Mouse (Mus musculus) lung, postnatal 36 days (tissue): Measurements from ENCODE around the gene Ubtd1.

Experiments
- DNase-seq: peaks from one replicate; pipeline ENCODE4 v3.0.0; 2022; ENCODE audit warnings: mixed read lengths

The Ubtd1 gene

DNA sequence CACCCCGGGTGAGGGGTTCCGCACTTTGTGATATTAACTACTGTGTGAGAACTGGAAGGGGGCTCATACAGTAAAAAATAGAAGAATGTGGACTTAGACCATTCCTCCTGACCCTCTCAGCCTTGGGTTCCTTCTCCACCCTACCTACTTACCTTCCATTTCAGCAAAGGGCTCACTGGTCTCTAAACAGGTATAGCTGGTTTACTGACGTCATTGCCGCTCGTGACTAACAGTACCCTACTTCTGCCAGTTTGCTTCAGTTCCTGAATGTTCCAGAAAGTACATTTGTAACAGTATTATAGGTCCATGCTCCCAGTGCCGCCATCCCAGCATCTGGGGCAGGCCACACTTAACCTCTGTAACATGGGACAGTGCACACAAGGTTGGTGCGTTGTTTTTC is 12.5 kb downstream of the Ubtd1 start:
- DNase-seq, result peak; percentile 46

DNA sequence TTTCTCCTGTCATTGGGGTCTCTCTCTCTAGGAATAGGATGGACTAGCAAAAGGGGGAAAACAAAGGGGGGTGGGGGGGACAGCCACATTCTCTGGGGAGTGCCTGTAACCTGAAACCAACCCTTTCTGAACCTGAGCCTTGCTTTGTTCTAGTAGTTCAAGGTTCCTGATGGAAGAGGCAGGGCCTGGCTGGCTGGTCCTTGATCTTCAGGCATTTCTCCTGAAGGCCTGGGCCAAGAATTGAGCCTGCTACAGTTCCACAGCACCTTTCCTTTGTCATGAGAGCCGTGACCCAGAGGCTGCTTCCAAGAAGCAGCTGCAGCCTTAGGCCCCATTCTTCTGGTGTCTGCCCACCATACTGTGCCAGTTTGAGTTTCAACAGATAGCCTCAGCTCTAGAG is 13.9 kb downstream of the Ubtd1 start:
- DNase-seq, result no peak

DNA sequence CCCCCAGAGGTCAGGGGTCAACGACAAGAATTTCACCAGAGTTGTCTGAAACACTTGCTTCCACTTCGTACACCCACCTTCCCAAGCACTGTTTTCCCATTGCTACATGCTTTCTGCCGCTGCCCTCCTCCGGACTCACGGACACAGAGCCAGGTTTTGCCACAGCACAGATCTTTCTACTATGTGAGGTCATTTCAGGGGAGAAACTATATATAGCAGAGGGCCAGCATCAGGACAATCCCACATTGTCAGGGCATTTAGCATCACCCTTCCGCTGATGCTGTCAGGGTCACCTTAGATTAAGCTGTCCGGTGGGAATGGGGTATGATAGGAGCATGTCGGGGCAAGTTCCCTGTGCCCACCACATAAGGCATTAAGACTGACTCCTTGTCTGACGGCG is 15.5 kb downstream of the Ubtd1 start:
- DNase-seq, result no peak

DNA sequence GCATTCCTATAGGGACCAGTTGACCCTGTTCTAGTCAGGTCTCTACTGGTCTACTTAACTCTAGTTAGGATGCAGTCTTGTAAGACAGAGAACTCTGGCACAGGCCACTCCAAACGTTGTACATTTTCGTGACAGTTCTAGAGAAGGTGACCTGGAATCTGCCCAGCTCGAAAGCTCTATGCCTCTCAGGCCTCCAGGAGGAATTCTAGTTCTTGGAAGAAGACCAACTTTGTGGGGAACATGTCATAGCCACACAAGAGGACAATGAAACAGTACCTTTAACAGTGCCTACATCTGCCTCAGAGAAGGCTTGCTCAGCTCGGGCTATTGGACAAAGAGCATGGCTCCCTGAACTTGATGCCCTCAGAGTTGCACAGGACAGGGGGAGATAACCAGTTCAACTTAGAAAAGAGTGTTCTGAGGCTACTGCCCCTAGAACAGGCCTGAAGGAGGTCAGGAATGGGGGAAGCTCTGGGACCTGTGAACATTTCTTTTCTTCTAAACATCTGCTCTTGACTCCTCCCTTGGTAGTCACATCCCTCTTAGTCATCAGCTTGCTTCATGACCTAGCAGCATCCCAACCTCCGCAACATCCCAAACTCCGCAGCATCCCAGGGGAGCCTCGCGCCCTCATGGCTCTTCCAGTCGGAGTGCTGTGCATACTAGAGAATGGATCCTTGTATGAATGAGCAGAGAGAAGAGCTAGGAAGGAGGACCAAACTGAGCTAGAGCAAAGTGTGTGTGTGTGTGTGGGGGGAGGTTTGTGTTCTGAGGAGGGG is 17.4 kb downstream of the Ubtd1 start:
- DNase-seq, result no peak

DNA sequence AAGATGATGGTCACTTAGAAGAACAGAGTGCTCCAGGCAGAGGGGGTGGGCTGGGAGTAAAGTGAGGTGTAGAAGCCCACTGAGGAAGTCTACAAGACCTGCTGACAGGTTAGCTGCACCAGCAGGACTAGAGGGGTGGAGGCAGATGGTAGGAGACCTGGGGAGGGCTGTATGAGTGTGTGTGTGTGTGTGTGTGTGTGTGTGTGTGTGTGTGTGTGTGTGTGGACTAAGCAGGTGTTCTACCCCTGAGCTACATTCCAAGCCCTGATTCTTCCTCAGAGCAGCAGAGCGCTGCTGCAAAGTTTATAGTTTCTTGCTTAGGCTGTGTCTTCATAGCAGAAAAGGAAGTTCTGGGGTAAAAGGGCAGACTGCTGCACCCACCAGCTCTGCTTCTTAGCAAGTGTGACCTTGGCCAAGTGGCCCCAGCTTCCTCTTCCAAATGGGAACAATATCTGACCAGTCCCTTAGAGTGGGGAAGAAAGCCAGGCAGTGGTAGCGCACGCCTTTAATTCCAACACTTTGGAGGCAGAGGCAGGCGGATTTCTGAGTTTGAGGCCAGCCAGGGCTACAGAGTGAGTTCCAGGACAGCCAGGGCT is 18.2 kb downstream of the Ubtd1 start:
- peak; percentile 63 for DNase-seq

DNA sequence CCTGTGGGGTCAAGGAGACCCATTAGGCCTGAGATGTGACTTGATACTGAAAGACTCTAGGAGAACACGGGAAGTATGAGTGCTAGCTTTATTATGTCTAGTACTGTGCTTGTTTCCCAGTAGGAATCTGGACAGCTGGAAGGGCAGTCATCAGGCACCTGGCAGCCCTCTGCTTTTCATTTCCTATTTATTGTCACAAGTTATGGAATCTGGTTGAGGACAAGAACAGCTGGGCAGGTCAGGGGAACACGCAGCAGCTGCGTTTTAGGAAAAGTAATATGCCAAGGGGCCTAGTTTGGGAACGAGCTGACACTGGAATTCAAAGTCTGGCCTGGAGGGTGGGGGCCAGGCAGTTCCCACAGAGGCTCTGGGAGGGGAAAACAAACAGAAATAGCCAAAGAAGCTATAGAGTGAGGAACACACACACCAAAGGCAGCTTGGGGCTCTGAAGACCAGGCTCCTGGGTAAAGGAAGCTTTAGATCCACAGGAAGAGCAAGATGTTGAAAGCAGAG is 18.9 kb downstream of the Ubtd1 start:
- DNase-seq, result peak; percentile 37

DNA sequence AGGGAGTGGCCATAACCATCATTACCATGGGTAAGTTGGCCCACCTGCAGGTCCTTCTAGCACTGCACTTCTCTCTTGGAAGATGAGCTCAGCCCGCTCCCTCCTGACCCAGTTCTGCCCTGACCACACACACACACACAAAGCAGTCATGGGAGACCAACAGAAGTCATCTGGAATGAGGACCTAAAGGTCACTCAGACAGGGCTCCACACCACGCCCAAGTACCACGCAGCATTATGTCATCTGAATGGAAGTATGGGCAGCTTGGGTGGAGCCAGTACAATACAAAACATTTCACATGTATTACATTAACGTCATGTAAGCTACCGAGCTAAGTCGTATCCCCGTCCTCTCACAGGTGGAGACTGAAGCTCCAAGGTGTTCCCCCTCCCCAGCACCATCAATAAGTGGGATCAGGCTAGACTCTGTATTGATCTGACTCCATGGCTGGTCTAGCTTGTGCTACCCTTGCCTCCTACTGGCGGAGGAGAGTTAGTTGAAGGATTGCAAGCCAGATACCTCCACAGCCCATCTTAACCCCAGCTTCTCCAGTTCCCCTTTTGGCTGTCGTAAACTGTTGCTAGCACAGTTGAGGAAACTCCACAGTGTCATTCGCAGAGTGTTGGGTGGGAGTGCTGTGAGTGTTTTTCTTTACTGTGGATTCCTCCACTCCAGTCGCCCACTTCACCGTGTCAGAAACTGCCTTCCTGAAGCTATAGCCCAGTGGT is 19.9 kb downstream of the Ubtd1 start:
- peak; percentile 70 for DNase-seq

DNA sequence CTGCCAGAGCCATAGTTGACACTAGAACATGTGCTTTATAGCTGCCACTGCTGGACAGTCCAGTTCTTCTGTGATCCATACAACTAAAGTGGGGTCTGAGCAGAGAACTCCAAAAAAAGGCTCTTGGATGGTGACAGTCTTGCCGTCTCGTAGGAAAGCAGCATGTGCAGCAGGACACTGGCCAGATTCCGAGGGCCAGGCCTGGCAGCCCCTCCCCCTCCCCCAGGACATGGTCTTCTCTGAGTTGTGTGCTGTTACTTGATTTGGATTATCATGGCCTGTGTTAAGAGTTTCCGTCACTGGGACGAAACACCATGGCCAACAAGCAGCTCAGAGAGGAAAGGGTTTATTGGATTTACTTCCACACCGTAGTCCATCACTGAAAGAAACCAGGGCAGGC is 22.7 kb downstream of the Ubtd1 start:
- DNase-seq, result no peak

DNA sequence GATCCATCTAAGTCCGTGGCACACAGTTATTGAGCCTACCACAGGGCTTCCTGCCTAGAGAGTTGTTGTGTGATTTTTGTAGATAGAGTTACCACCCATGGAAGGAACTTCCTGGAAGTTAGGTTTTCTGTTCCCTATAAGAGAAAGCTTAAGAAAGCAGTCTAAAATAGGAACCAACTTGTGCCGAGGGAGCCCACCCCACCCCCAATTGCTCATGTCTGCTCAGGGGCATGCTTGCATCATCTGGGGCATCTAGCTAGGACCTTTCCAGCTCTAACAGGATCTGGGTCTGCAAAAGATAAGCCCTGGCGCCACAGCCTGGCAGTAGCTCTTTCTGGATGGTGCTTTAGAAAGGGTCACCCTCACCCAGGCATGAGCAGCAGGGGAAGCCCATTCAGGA is 24.1 kb downstream of the Ubtd1 start:
- peak; percentile 64 for DNase-seq

DNA sequence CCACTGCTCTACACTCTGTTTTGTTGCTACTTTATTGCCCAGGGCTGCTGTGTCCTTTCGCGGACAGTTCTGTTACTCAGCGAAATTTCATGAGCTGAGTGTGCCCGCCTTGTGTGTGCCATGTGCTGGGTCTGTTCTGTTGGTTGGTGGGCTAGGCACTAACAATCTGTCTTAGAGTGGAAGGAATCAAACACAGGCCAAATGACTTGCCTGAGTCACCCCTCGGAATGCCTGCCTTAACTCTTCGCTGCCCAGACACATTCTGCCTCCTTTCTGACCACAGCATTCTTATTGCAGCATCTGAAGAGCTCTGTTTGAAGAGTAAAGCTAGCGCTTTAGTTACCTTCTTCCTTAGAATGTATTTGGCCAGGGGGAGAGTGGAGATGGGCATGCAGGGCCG is 25.0 kb downstream of the Ubtd1 start:
- no peak for DNase-seq

DNA sequence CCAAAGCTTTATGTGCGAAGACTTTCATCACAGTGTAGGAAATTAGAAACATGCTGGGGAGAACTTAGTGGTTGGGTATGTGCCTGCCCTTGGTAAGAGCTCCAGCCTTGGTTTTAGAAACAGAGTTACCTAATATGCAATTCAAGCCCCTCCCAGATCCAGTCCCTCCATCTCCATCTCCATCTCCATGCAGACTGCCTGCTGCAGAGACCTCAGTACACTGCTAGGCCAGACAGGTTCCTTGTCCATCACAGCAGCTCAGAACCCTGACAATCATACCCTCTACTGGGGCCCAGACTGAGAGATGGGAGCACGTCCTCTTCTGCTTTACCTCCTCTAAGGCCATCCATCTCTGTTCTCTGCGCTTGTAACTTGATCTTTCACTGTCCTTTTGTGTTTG is 27.0 kb downstream of the Ubtd1 start:
- DNase-seq, result no peak

DNA sequence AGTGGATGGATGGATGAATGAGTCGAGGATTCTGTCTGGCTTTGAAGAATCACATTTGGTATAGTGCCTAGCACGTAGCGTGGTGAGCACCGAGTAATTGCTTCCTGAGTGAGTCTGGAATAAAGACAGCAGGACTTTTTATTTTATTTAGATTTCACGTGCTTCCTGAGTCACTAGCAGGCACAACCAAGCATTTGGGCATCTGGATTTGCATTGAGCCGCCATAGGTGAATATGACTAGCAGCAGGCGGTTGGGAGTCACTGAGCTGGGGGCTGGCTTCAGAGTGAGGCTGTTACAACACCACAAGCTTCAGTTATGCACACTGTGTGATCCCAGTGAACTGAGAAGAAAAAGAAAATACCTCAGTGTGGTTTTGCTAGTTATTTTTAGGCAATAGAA is 27.5 kb downstream of the Ubtd1 start:
- no peak for DNase-seq

DNA sequence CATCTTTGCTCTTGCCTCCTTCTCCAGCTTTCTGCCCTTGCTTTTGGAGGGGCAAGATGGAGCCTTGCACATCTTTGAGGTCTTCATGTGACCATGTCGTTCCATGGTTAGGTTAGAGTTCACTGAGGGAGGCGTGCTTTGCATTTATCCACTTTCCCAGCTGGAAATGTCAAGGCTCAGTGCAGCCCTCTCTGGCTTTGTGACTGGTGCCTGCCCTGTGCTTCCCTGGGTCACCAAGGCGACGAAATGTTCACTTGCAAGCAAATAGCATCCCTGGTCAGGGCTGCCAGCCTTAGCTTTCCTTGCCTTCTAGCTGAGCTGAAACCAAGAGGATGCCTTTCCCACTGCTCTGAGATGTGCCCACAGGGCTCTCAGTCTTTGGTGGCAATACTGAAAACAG is 28.9 kb downstream of the Ubtd1 start:
- DNase-seq, result no peak

DNA sequence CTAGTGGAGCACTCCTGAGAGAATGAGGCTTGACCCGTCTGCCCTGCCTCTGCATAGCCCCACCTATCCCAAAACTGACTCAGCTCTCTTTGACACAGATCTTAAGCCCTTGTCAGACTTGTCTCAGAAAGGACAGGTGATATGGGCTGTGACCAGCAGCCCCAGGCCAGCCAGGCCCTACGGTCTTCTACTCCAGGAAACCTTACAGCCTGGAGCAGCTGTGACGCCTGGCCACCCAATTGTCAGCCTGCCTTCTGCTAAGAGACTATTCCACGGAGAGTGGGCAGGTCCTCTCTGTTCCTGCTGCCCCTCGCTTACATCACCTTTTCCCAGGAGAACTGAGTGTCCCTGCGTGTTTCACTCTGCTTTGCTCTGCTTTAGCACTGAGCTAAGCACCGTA is 29.6 kb downstream of the Ubtd1 start:
- DNase-seq, result no peak

DNA sequence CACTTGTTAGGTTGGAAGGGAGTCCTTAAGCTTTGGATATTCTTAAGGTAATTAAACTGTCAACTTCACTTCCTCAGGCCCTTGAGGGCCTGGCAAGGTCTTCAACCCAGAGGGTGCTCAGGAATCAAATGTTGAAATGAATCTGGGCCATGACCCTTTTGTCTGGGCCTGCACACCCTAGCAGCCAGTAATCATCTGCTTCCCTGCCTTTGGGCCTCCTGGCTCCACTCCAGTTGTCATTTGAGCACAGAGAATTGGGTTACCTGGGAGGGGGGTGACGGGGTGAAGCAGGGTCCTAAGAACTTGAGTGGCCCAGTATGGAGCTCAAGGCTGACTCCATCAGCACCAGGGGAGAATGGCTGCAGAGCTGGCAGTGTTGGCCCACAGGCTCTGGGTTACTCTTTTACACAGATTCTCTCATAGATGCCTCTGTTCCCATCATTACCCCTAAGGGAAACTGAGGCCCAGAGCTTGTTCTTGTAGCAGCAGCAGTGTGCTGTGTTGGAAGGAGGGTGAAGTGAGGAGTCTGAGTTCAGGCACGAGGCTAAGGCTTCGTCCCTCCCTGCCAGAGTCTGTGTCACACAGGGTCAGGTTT is 32.8 kb downstream of the Ubtd1 start:
- no peak for DNase-seq

DNA sequence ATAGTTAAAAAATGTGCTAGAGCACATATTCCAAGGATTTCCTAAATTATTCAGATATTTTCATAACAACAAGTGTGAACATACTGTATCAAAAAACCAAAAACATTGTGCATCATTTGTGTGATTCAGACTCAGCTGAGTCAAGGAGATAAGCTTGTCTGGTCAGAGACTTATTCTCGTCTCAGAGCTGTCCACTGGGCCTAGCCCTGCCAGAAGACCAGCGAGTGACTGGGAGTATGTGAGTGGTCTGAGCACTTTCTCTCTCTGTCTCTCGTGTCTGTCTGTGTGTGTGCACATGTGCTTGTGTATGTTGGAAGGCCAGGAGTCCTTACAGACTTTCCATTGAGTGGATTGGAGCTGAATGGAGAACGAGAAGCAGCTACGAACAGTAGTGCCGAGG is 33.4 kb downstream of the Ubtd1 start:
- DNase-seq, result no peak

DNA sequence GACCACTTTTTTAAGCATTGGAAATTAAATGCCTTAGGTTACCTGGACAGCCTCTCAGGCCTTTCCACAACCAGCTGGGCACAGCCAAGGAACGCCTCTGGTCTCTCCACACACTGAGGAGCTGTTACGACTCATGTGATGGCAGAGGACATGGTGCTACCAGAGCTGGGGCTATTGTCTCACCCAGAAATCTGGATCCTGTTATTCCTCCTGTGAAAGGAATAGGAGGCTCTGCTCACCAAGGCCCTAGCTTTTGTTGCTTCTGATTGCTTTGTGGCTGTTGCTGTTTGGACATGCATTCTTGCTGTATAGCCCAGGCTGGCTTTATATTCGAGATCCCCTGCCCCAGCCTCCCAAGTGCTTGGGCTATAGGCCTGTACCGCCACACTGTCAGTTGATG is 34.7 kb downstream of the Ubtd1 start:
- no peak for DNase-seq

DNA sequence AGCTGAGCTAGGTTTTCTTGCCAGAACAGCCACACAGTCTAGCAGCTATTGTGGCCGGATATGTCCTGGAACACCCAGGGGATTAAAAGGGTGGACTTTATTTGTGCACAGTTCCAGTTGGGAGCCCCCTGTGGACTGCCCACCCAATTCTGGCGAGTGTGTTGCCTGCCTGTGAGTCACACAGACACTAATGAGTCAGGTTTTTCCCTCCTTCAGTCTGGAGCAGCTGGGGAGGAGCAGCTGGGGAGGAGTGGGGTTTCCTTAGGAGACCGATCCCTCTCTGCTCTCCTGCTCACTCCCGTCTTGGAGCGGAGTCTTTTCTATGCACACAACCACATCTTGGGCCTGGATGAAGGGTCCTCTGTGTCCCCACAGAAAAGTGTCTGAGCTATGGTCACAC is 35.3 kb downstream of the Ubtd1 start:
- DNase-seq, result no peak

DNA sequence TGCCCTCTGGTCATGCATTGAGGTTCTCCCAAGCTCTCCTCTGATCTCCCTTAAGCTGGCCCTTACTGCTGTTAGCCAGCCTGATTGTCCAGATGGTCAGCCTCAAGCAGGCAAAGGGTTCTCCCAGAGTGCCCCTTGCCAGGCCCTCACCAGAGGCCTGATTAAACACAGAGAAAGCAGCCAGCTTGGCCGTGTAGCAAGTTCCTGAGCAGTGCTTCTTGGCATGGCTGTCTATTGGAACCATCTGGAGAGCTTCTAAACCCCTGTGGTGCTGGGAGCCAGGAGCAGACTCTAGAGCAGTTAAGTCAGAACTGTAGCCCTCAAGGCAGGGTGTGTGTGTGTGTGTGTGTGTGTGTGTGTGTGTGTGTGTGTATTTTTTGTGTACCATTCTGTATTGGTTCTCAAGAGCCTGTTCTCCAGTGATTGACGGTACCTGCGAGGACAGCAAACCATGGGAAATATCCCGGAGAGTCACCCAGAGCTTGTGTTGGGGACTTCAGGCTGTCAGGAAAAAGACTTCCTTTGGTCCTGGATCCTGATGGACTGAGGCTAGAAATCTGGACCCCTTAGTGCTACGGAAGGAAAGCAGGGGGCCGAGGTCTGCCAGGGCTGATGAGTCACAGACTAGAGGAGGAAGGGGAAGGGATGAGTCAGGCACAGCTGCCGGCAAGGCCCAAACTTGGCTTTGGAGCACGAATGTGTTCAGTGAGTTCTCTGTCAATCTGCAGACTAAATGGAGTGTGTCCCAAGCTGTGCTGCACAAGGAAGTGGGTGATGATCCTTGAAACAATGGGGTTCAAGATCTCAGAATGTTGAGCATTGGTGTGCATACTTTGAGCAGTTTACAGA is 36.1 kb downstream of the Ubtd1 start:
- DNase-seq, result peak; percentile 68

DNA sequence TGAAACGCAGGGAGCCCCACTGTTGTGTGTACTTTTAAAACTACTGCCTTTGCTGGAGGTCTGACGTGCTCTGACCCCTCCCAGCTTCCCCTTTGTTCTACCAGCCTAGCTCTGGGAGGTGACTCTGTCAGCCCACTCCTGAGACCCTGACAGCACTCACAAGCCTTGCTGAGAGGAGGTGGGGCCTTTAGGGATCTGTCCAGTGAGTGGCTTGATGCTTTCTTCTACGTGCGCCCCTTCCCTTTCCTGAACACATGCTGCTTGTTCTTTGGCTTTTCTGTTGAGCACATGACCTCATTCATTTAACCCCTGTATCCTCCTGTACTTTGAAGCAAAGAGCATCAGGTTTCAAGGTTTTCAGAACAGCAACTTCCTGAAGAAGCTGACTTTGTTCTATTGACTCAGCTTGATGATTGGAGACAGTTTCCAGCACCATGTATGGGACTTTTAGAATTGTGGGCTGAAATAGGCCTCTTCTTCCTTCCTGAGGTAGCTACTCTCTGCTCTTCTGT is 37.5 kb downstream of the Ubtd1 start:
- no peak for DNase-seq

DNA sequence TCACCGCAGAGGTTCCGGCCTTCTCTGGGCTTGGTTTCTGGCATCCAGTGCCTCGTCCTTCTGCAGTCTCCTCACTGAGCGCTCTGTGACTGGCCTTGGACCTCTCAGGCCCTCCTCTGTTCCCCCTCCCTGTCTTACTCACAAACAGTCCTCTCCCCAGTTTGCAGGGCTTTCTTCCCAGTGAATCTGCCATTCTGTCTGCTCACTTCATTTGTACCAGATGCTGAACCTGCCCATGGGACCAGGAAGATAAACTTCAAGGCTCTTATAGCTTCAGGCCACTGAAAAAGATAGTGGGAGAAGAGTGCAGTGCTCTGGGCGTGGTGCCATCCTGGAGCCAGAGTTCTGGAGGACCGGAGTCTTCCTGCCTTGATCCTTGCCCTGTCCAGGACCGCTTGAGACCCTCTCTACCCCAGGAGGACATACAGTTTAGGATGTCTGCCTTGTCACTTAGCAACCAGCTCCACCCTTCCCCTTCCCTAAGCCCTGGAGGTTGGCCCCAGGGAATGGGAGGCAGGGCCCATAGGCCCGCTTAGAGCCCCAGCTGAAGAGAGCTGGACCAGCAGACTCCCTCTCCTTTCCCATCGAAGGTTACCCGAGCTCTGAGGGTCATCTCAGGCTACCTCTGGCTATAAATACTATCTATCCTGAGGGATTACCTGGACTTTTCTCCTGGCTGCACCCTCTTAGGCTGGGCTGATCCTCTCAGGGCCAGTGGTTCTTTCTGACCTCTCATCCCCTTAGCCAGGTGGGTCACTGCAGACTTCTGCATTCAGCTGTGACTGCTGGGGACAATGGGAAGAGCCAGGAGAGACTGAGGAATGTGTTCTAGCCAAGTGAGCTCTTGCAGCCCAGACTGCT is 40.3 kb downstream of the Ubtd1 start:
- no peak for DNase-seq

DNA sequence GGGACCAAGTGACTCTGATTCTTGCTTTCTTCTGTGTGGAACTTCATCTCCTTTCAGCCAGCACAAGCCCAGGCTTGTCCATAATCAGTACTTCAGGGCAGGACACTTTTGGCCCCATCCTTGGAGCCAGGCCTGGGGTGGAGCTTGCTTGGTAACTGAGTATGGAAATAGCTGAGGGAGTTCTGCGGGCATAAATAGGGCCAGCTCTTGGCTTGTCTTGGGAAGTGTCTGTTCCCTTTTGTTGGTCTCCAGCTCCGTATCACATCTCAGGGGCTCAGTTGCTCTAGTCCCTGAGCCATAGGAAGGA is 40.9 kb downstream of the Ubtd1 start:
- no peak for DNase-seq
